Mouse (Mus musculus): Measurements from ENCODE around the gene Ptpn13.
A peak's percentile ranks its signal among the peaks of the same experiment; 100 is the strongest.

Gene Ptpn13

GRCm38 (mm10) chr5:103517641-103518040, 92.6 kb downstream of the Ptpn13 start:
- DNase-seq (ENCODE audit: low spot score in 2 of 2) = no peak

- DNase-seq (ENCODE audit: low spot score in 2 of 2) = peak; percentile 31 to 35
These were observed 93.9 kb downstream of the Ptpn13 start for GRCm38 (mm10) chr5:103518797-103519468.

DNA sequence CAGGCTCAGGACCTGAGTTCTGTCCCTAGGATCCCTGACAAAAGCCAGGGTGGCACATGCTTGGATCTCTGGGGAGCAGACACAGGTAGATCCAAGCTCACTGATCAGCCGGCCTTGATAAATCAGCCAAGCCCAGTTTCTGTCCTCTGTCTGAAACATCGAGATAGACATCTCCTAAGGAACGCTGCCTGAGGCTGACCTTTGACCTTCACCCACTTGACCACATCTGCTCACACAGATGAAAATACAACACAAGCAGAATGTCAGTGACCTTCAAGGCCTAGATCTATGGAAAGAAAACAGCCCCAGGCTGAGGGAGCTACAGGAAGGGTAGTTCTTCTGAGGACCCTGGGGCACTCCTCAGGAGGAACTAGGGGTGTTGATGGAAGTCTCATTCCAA, 97.4 kb downstream of the Ptpn13 start:
- no peak for DNase-seq (ENCODE audit: low spot score in 2 of 2)

GRCm38 (mm10) chr5:103526668-103527436, 101.9 kb downstream of the Ptpn13 start:
- DNase-seq (ENCODE audit: low spot score in 2 of 2) = no peak

GRCm38 (mm10) chr5:103527437-103527718, 102.4 kb downstream of the Ptpn13 start:
- DNase-seq (ENCODE audit: low spot score in 2 of 2) = no peak

GRCm38 (mm10) chr5:103530214-103530613, 105.2 kb downstream of the Ptpn13 start:
- DNase-seq (ENCODE audit: low spot score in 2 of 2) = no peak

GRCm38 (mm10) chr5:103532841-103533390, 107.9 kb downstream of the Ptpn13 start:
- DNase-seq (ENCODE audit: low spot score in 2 of 2) = no peak

- no peak for DNase-seq (ENCODE audit: low spot score in 2 of 2)
These were observed 109.5 kb downstream of the Ptpn13 start for GRCm38 (mm10) chr5:103534454-103534853.

DNA sequence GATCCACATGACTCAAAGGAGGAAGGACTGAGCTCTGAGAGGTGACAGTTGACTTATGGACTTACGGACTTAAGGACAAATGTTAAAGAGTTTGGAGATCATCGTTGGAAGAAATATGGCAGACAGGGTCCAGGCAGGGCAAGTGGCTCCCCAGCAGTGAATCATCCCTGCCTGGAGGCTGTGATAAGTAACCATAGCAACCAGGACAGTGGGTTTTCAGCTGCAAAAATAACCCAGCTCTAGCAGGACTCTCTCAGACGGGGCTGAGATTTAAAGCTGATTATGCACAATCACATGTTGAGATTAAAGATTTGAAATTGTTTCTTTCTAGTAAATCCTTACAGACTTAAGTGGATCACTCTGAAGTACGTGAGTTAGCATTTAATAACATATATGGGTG, 112.4 kb downstream of the Ptpn13 start:
- DNase-seq (ENCODE audit: low spot score in 2 of 2) = no peak

DNA sequence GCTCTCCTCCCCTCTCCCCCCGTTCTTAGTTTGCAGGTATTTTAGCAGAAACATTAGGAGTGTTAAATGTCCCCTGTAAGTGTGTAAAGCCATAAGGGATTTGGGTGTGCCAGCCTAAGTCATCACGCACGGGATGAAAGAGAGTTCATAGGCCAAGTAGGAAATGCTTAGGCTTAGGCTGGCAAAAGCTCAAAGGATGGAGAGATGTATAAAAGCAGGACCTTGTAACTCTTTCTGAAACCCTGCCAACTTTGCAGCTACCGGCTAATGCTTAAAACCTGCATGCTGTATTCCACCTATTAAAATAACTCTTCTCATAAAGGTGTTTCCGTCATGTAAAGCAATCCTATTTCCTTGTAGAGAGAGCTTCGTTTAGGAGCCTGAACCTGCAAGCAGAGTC, 115.6 kb downstream of the Ptpn13 start:
- DNase-seq (ENCODE audit: low spot score in 2 of 2) = no peak

- no peak for DNase-seq (ENCODE audit: low spot score in 2 of 2)
These were observed 116.1 kb downstream of the Ptpn13 start for GRCm38 (mm10) chr5:103541136-103541535.

DNA sequence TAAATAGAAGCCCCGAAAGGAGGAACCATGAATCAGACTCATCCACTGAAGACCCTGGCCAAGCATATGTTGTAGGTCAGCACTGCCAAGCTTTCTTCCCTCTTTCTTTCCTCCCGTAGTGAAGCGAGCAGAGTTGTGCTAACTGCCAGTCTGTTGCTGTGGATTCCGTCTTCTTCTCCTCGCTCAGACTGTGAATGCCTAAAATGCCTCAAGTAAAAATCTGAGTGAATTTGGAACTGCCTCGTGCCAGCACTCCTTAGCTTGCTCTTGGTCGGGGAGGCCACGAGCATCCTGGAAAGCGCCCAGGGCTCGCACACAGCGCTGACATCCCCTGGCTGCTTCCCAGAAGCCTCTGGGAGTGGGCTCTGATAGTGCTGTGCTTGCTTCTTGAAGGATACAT, 116.5 kb downstream of the Ptpn13 start:
- no peak for DNase-seq (ENCODE audit: low spot score in 2 of 2)

- no peak for DNase-seq (ENCODE audit: low spot score in 2 of 2)
These were observed 120.5 kb downstream of the Ptpn13 start for GRCm38 (mm10) chr5:103545381-103546000.

DNA sequence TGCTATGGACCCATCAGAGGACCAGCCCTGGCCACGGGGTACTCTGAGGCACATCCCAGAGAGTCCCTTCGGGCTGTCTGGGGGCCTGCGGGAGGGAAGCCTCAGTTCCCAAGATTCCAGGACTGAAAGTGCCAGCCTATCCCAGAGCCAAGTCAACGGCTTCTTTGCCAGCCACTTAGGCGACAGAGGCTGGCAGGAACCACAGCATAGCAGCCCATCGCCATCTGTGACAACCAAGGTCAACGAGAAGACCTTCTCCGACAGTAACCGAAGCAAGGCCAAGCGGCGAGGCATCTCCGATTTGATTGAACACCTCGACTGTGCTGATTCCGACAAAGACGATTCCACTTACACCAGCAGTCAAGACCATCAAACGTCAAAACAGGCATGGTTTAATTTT, 129.8 kb downstream of the Ptpn13 start:
- DNase-seq (ENCODE audit: low spot score in 2 of 2) = no peak

- no peak for DNase-seq (ENCODE audit: low spot score in 2 of 2)
These were observed 135.6 kb downstream of the Ptpn13 start for GRCm38 (mm10) chr5:103560546-103560945.

DNA sequence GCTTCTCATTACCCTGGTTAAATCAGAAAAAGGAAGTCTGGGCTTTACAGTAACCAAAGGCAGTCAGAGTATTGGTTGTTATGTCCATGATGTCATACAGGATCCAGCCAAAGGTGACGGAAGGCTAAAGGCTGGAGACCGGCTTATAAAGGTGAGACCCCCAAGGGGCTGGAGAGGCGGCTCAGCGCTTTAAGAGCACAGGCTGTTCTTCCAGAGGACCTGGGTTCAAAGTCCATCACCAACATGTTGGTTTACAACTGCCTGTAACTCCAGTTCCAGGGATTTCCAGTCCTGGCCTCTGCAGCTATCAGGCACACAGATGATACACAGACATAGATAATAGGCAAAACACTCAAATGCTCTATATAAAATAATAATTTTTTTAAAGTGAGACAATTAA, 143.0 kb downstream of the Ptpn13 start:
- no peak for DNase-seq (ENCODE audit: low spot score in 2 of 2)

DNA sequence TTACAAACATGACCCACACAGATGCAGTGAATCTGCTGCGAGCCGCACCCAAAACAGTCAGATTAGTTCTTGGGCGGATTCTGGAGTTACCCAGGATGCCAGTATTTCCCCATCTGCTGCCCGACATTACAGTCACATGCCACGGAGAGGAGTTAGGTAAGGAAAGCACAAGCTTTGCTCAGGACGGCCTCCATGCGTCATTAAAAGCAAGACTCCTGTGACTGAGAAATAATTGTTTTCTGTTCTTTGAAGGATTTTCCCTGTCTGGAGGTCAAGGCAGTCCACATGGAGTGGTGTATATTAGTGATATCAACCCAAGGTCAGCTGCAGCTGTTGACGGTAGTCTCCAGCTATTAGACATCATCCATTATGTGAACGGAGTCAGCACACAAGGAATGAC, 144.5 kb downstream of the Ptpn13 start:
- DNase-seq (ENCODE audit: low spot score in 2 of 2) = no peak

GRCm38 (mm10) chr5:103579680-103580420, 154.9 kb downstream of the Ptpn13 start:
- peak in 1 of 2 experiments; percentile 30 for DNase-seq (ENCODE audit: low spot score in 2 of 2)

DNA sequence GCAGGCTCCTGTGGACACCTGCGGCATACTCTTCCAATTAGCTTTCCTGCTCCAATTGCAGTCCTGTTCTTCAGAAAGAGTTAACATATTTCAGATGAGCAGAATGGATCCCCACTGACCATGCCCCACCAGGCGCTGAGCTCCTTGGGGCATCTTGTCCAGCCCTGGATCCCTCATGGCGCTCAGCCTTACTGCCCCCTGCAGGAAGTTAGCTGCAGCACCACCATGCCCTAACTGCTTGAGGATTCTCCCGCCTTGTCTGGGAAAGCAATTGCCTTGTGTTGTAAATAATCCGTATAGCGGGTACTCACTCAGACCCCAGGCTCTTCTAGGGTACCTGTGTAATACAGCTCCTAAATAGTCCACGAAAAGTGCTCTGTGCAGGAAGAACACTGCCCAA, 162.2 kb downstream of the Ptpn13 start:
- no peak for DNase-seq (ENCODE audit: low spot score in 2 of 2)

DNA sequence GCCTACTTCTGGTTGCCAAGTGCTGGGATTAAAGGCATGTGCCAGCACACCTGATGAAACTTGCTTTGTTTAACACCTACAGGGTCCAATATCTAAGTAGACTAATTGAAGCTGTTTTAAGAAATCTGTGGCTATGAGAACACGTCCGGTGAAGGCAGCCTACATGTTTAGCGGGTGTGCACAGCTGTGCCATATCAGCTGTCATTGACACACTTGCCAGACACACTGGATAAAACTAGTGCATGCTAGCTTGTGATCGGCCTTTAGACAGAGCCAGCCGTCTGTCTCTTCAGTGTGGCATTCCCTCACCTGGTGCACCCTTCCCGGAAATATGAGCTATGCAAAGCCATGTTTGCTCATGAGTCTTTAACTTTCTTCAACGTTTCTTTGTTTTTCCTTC, 166.9 kb downstream of the Ptpn13 start:
- DNase-seq (ENCODE audit: low spot score in 2 of 2) = no peak

GRCm38 (mm10) chr5:103592706-103593105, 167.7 kb downstream of the Ptpn13 start:
- no peak for DNase-seq (ENCODE audit: low spot score in 2 of 2)

GRCm38 (mm10) chr5:103593575-103593974, 168.6 kb downstream of the Ptpn13 start:
- DNase-seq (ENCODE audit: low spot score in 2 of 2) = no peak
